ENCODE assay signal across 8 mouse cellular contexts in genomic region chr5:96161263-96161577, GRCm38 (mm10). TPM values are rescaled to one million over a fixed set of nuclear protein-coding genes. Genes with fewer than 3 reads are reported as not detected.
A peak's percentile ranks its signal among the peaks of the same experiment; 100 is the strongest.
DNase-seq lines count a peak whose midpoint lies in the region; ATAC-seq and TF ChIP-seq lines count a peak whose summit lies in the region.

No protein-coding gene starts in this region.

- peak overlapping the region; percentile 64 for H3K4me2 ChIP-seq in limb, embryonic 12.5 days
- peak overlapping the region; percentile 82 for H3K4me2 ChIP-seq in stomach, embryonic 14.5 days (replicated peaks; ENCODE audit: low read depth, low read length)

- no peak; the same call in 1 of the 2 replicates for ATAC-seq in erythroblast, adult 5-6 weeks (replicated peaks; ENCODE audit: low FRiP score, poor library complexity, severe bottlenecking)
- ATAC-seq in limb, embryonic 12.5 days (ENCODE audit: insufficient number of reproducible peaks, insufficient read depth, low FRiP score, low TSS enrichment, low read depth), result peak; percentile 54; the same call in 1 of the 2 replicates
- no peak; the same call in none of the 2 replicates for ATAC-seq in stomach, embryonic 14.5 days (ENCODE audit: insufficient number of reproducible peaks, insufficient read depth, low FRiP score, low read depth)

- H3K4me3 ChIP-seq in erythroblast, embryonic 14.5 days (replicated peaks), result peak overlapping the region; percentile 95
- peak overlapping the region; percentile 97 for H3K4me3 ChIP-seq in spleen, adult 2 months (ENCODE audit: extremely low read depth, insufficient read depth, insufficient read length)
- H3K4me3 ChIP-seq in limb, embryonic 12.5 days (replicated peaks), result peak overlapping the region; percentile 91
- H3K4me3 ChIP-seq in stomach, embryonic 14.5 days (ENCODE audit: low read depth, low read length), result peak overlapping the region; percentile 96

- no peak for TF ChIP-seq POLR2A in spleen, adult 2 months (IDR thresholded peaks at IDR 0.05; ENCODE audit: low read depth, low read length)

- no peaks in the 10 kb centered on the region for H3K9me3 ChIP-seq in erythroblast, embryonic 14.5 days (ENCODE audit: control insufficient read depth, low read length)
- H3K9me3 ChIP-seq in limb, embryonic 12.5 days, result no peaks in the 10 kb centered on the region
- no peaks in the 10 kb centered on the region for H3K9me3 ChIP-seq in stomach, embryonic 14.5 days (ENCODE audit: control insufficient read depth, low read depth, low read length)

- no peak for DNase-seq in spleen, adult 2 months (ENCODE audit: low read depth in 1 of 2, low spot score in 2 of 2)
- no peak for DNase-seq in spleen, adult 18-20 months
- DNase-seq in spleen, postnatal 4 days (ENCODE audit: low spot score in 2 of 2), result no peak
- no peak for DNase-seq in spleen, adult 12 weeks (ENCODE audit: low spot score)

- peaks cover 33% of the 10 kb centered on the region for H3K4me1 ChIP-seq in erythroblast, embryonic 14.5 days (ENCODE audit: control insufficient read depth)
- H3K4me1 ChIP-seq in spleen, adult 2 months (ENCODE audit: control insufficient read depth, insufficient read depth, insufficient read length), result no peaks in the 10 kb centered on the region; the same call in 1 of the 2 replicates
- peaks cover 18% of the 10 kb centered on the region for H3K4me1 ChIP-seq in limb, embryonic 12.5 days (replicated peaks)
- 0 out of 2 replicates have a peak, but pooled peaks cover 16% of the 10 kb centered on the region for H3K4me1 ChIP-seq in stomach, embryonic 14.5 days (ENCODE audit: control insufficient read depth, insufficient read depth, low read length)

- H3K9ac ChIP-seq in limb, embryonic 12.5 days (replicated peaks), result peak overlapping the region; percentile 99
- H3K9ac ChIP-seq in stomach, embryonic 14.5 days (replicated peaks; ENCODE audit: low read depth, low read length), result peak overlapping the region; percentile 98

- H3K27me3 ChIP-seq in erythroblast, embryonic 14.5 days (ENCODE audit: control insufficient read depth), result no peaks in the 10 kb centered on the region
- H3K27me3 ChIP-seq in spleen, adult 2 months (ENCODE audit: control insufficient read depth, insufficient read depth, low read length), result no peaks in the 10 kb centered on the region
- H3K27me3 ChIP-seq in limb, embryonic 12.5 days, result no peaks in the 10 kb centered on the region
- H3K27me3 ChIP-seq in stomach, embryonic 14.5 days (ENCODE audit: control insufficient read depth, insufficient read depth, low read length), result no peaks in the 10 kb centered on the region

- H3K36me3 ChIP-seq in erythroblast, embryonic 14.5 days (ENCODE audit: control insufficient read depth), result no peaks in the 10 kb centered on the region
- no peaks in the 10 kb centered on the region for H3K36me3 ChIP-seq in spleen, adult 2 months (ENCODE audit: control insufficient read depth, insufficient read depth, low read length)
- no peaks in the 10 kb centered on the region for H3K36me3 ChIP-seq in limb, embryonic 12.5 days
- no peaks in the 10 kb centered on the region for H3K36me3 ChIP-seq in stomach, embryonic 14.5 days (ENCODE audit: control insufficient read depth, insufficient read depth, low read length)

- under 1% methylated on average over 45 of the region's 45 CpGs for WGBS in spleen, adult 2 months
- under 1% methylated on average over 31 of the region's 45 CpGs for WGBS in limb, embryonic 12.5 days
- WGBS in stomach, embryonic 14.5 days, result under 1% methylated on average over 32 of the region's 45 CpGs

- H3K27ac ChIP-seq in spleen, adult 2 months (ENCODE audit: insufficient read depth, low read length), result peak overlapping the region; percentile 100
- H3K27ac ChIP-seq in limb, embryonic 12.5 days, result peak overlapping the region; percentile 100
- H3K27ac ChIP-seq in stomach, embryonic 14.5 days (ENCODE audit: low read length), result peak overlapping the region; percentile 99

- no peak for TF ChIP-seq CTCF in spleen, adult 2 months (IDR thresholded peaks at IDR 0.05; ENCODE audit: extremely low read depth, insufficient read depth, insufficient read length, insufficient replicate concordance)

RNA-seq across cellular contexts. Expression of gene Cnot6l, which starts 2.8 kb away (rescaled TPM):
- 0.01 and 0.02 TPM in 2 replicates for polyA plus RNA-seq in erythroblast, embryonic 14.5 days (2012)
- 14.0 and 20.9 TPM in 2 replicates for total RNA-seq in erythroblast, adult 5-6 weeks (2015; ENCODE audit: low replicate concordance)
- 4.7 and 7.8 TPM in 2 replicates for total RNA-seq in erythroblast, adult 5-6 weeks (2017; ENCODE audit: low replicate concordance)
- polyA plus RNA-seq in spleen, adult 2 months (2012; rRNA removed), result 9.0 and 11.6 TPM in 2 replicates
- polyA plus RNA-seq in limb, embryonic 12.5 days (2016; fragmentation: Nextera tagmentation; extraction: Ambion mirVana), result 19.3 and 23.0 TPM in 2 replicates
- polyA plus RNA-seq in stomach, embryonic 14.5 days (2014; fragmentation: Nextera tagmentation; extraction: Ambion mirVana), result 25.5 and 31.8 TPM in 2 replicates

RNA-seq across cellular contexts. Expression of gene Mrpl1, which starts 48.1 kb away (rescaled TPM):
- 0.20 and 0.26 TPM in 2 replicates for polyA plus RNA-seq in erythroblast, embryonic 14.5 days (2012)
- total RNA-seq in erythroblast, adult 5-6 weeks (2015; ENCODE audit: low replicate concordance), result 5.0 and 7.1 TPM in 2 replicates
- 6.8 and 15.6 TPM in 2 replicates for total RNA-seq in erythroblast, adult 5-6 weeks (2017; ENCODE audit: low replicate concordance)
- polyA plus RNA-seq in spleen, adult 2 months (2012; rRNA removed), result 1.0 and 1.1 TPM in 2 replicates
- 24.8 and 27.5 TPM in 2 replicates for polyA plus RNA-seq in limb, embryonic 12.5 days (2016; fragmentation: Nextera tagmentation; extraction: Ambion mirVana)
- 21.2 and 21.5 TPM in 2 replicates for polyA plus RNA-seq in stomach, embryonic 14.5 days (2014; fragmentation: Nextera tagmentation; extraction: Ambion mirVana)

Comparison
In these comparisons a context has a peak if more than half of its experiments do, and no peak if none do; other contexts are left out.
1. RNA of gene Mrpl1, which starts 48.1 kb away (polyA plus RNA-seq): 24.8 to 27.5 TPM in limb, embryonic 12.5 days and 21.2 to 21.5 TPM in stomach, embryonic 14.5 days; 1.0 to 1.1 TPM in spleen, adult 2 months and 0.20 to 0.26 TPM in erythroblast, embryonic 14.5 days; every median in the first group is over 10 times any median in the second.
2. Peak in every context shown above with its lines, with median percentiles within 50 percentile points of each other: H3K4me3 ChIP-seq and H3K27ac ChIP-seq.